Mouse (Mus musculus): ENCODE measurements around the gene 1700049E17Rik2.
"Not testable (repeated sequence)": the region's sequence is repeated elsewhere in the genome, so short reads cannot be mapped to it uniquely, and the experiment has no call there.

- TF ChIP-seq CTCF (conservative IDR thresholded peaks at IDR 0.05; ENCODE audit: low read length); NANOG (IDR thresholded peaks at IDR 0.05; ENCODE audit: borderline replicate concordance, low read length); POU5F1 (IDR thresholded peaks at IDR 0.05; ENCODE audit: borderline replicate concordance, low read length): not testable (repeated sequence)
Observed at GRCm38 (mm10) chr14:41630144-41630543, 57.1 kb downstream of the 1700049E17Rik2 start.
